Mouse (Mus musculus): ENCODE measurements around the gene Adgra3. TPM values are rescaled to one million over a fixed set of nuclear protein-coding genes. Genes with fewer than 3 reads are reported as not detected.

The Adgra3 gene
- total RNA-seq (2012; rRNA removed) (not detected in 2 replicates), total RNA-seq (2014; rRNA removed) (not detected in 2 replicates), polyA plus RNA-seq (2012; ENCODE audit: insufficient read length, low read depth) (not detected in 2 replicates)

DNA sequence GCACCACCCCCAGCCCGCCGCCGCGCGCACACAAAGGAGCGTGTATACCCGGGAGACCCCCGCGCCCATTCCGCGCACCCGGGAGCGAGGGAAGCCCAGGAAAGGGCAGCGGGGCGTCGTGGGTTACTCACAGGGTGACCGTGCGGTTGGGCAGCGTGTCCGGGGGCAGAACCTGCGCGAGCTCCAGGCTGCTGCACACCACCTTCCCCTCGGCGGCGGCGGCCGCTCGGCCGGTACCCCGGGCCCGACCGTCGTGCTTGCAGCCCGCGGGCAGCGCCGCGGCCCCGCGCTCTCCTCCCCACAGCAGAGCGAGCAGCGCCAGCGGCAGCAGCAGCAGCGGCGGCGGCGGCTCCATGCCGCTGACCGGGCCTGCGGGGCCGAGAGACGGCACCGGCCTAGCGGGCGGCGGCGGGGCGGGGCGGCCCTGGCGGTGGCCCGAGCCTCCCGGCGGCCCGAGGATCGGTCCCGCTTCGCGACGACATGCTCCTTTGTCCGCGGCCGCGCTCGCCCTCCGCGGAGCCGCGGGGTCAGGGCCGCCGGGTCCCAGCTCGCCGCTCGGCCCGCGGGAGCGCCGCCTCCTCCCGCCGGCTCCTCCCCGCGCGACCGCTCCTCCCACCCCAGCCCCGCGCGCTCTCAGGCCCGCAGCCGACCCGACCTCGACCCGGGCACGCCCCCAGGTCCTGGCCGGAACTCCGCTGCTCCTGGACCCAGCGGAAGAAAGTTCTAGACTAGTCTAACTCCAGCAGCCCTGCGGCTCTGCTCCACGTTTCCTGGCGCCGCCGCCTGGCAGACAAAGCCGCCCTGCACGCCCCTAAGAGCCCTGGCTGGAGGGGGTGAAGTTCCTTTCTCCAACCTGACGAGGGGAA, at the start of gene Adgra3:
Gene Adgra3 (minus strand): TSS at position 586 of the 866 bp plus-strand sequence.
- H3K79me2 ChIP-seq (replicated peaks; ENCODE audit: control insufficient read depth, extremely low read depth, insufficient read depth, poor library complexity, severe bottlenecking), result no peaks in the 10 kb centered on the region
- no peak within 1 kb of the TSS for H3K9ac ChIP-seq (ENCODE audit: insufficient read depth, low read depth)
- DNase-seq (ENCODE audit: extremely low read depth), result no peak
- peaks cover 67% of the 10 kb centered on the region for H3K9me3 ChIP-seq (replicated peaks; ENCODE audit: low read length)
- no peak within 1 kb of the TSS for H3K4me3 ChIP-seq (replicated peaks in 1 of 3; ENCODE audit: low read depth in 2 of 3, low read length in 2 of 3, poor library complexity in 1 of 3)
- no peak for TF ChIP-seq NRF1 (IDR thresholded peaks at IDR 0.05; ENCODE audit: low read depth, low read length)
- TF ChIP-seq MAZ (IDR thresholded peaks at IDR 0.05; ENCODE audit: low read depth, low read length), result no peak
- no peak for TF ChIP-seq IRF4 (IDR thresholded peaks at IDR 0.05; ENCODE audit: low read depth, low read length)
- TF ChIP-seq EP300 (IDR thresholded peaks at IDR 0.05; ENCODE audit: low read length), result no peak
- TF ChIP-seq SMC3 (IDR thresholded peaks at IDR 0.05; ENCODE audit: low read depth, low read length), result no peak
- TF ChIP-seq TCF12 (IDR thresholded peaks at IDR 0.05; ENCODE audit: low read depth, low read length), result no peak
- TF ChIP-seq RAD21 (IDR thresholded peaks at IDR 0.05; ENCODE audit: low read depth, low read length), result no peak
- no peak for TF ChIP-seq CTCF (conservative IDR thresholded peaks at IDR 0.05 in 1 of 2, IDR thresholded peaks at IDR 0.05 in 1 of 2; ENCODE audit: low read depth in 2 of 2, low read length in 2 of 2)
- no peak for TF ChIP-seq TBP (conservative IDR thresholded peaks at IDR 0.05; ENCODE audit: low read depth, low read length)
- no peak for TF ChIP-seq ELF1 (IDR thresholded peaks at IDR 0.05; ENCODE audit: low read depth, low read length)
- TF ChIP-seq USF2 (conservative IDR thresholded peaks at IDR 0.05; ENCODE audit: low read depth, low read length), result no peak
- no peak for TF ChIP-seq ZMIZ1 (IDR thresholded peaks at IDR 0.05; ENCODE audit: low read depth, low read length)
- no peak for TF ChIP-seq NELFE (IDR thresholded peaks at IDR 0.05; ENCODE audit: low read depth, low read length)
- no peak for TF ChIP-seq UBTF (IDR thresholded peaks at IDR 0.05; ENCODE audit: low read depth, low read length)
- no peak for TF ChIP-seq POLR2AphosphoS2 (IDR thresholded peaks at IDR 0.05; ENCODE audit: low read depth, low read length)
- no peak for TF ChIP-seq PAX5 (IDR thresholded peaks at IDR 0.05; ENCODE audit: low read length)
- H3K36me3 ChIP-seq (replicated peaks in 1 of 2; ENCODE audit: control insufficient read depth in 1 of 2, insufficient read depth in 1 of 2, low read length in 1 of 2), result no peaks in the 10 kb centered on the region
- no peak within 1 kb of the TSS for H3K27ac ChIP-seq (ENCODE audit: insufficient read depth, low read depth)
- dilution Hi-C loops (cut with MboI; ENCODE audit: extremely low pct_ligation_motif_present, extremely low pct_unique_long_range_greater_than_20kb, low sequenced_read_pairs), result no loop called here
- in situ Hi-C loops (cut with MboI; ENCODE audit: low pct_ligation_motif_present, low pct_unique_long_range_greater_than_20kb, low sequenced_read_pairs), result no loop called here
- H3K4me1 ChIP-seq (ENCODE audit: control insufficient read depth in 1 of 2, insufficient read depth in 2 of 2), result no peaks in the 10 kb centered on the region
- no peak within 1 kb of the TSS for H3K4me2 ChIP-seq (ENCODE audit: insufficient read depth, low read depth, poor library complexity, severe bottlenecking)
- H3K27me3 ChIP-seq (replicated peaks), result no peaks in the 10 kb centered on the region

DNA sequence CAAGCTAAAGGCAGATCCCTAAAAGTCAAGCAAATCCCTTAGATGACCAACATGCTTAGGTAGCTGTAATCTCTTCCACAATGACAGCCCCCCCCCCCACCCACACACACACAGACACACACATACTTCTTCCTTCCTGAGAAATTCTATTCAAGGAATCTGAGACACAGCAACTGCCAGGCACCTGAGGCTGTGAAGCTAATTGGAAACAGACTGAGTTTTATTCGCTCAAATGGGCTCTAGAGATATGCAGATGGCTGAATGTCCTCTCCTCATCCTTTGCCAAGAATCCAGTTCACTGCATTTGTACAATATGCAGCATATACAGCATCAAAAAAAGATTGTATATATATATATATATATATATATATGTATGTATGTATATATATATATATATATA, 24.6 kb upstream of the Adgra3 start:
- H3K27me3 ChIP-seq (replicated peaks), result no peaks in the 10 kb centered on the region

More for the DNA sequence above, 24.6 kb upstream of the Adgra3 start:
- Histone ChIP-seq H3K4me2 (ENCODE audit: insufficient read depth, low read depth, poor library complexity, severe bottlenecking) (no peak overlapping the region), H3K27ac (ENCODE audit: insufficient read depth, low read depth) (no peak overlapping the region), H3K4me3 (replicated peaks in 1 of 3; ENCODE audit: low read depth in 2 of 3, low read length in 2 of 3, poor library complexity in 1 of 3) (no peak overlapping the region), H3K79me2 (replicated peaks; ENCODE audit: control insufficient read depth, extremely low read depth, insufficient read depth, poor library complexity, severe bottlenecking) (no peaks in the 10 kb centered on the region), H3K4me1 (ENCODE audit: control insufficient read depth in 1 of 2, insufficient read depth in 2 of 2) (no peaks in the 10 kb centered on the region), H3K9ac (ENCODE audit: insufficient read depth, low read depth) (no peak overlapping the region), H3K36me3 (replicated peaks in 1 of 2; ENCODE audit: control insufficient read depth in 1 of 2, insufficient read depth in 1 of 2, low read length in 1 of 2) (no peaks in the 10 kb centered on the region), H3K9me3 (replicated peaks; ENCODE audit: low read length) (peaks cover 34% of the 10 kb centered on the region)
- TF ChIP-seq KAT2A (IDR thresholded peaks at IDR 0.05; ENCODE audit: insufficient replicate concordance, low read length), result no peak
- DNase-seq (ENCODE audit: extremely low read depth), result no peak
- dilution Hi-C loops (cut with MboI; ENCODE audit: extremely low pct_ligation_motif_present, extremely low pct_unique_long_range_greater_than_20kb, low sequenced_read_pairs), result no loop called here
- in situ Hi-C loops (cut with MboI; ENCODE audit: low pct_ligation_motif_present, low pct_unique_long_range_greater_than_20kb, low sequenced_read_pairs), result no loop called here
